Mouse (Mus musculus) liver, embryonic 16.5 days (tissue): ENCODE data around the gene Adk. TPM values are rescaled to one million over a fixed set of nuclear protein-coding genes. Genes with fewer than 3 reads are reported as not detected.
A peak's percentile ranks its signal among the peaks of the same experiment; 100 is the strongest.
"Not testable (repeated sequence)": the region's sequence is repeated elsewhere in the genome, so short reads cannot be mapped to it uniquely, and the experiment has no call there.

Experiments used
- ATAC-seq: fragments of 200-750 bp; cut with Nextera tagmentation; 2 replicates; pipeline ENCODE4 v1.8.0; 2017; ENCODE audit warnings: low read depth, mild to moderate bottlenecking, moderate number of reproducible peaks, moderate library complexity
- H3K27ac ChIP-seq: fragments of 300-500 bp; sonication (generic); 2 replicates; pipeline ENCODE4 v1.5.1; 2014; ENCODE audit warnings: mild to moderate bottlenecking, low read length
- H3K27me3 ChIP-seq: fragments of 300-500 bp; sonication (generic); 2 replicates; pipeline ENCODE4 v1.6.1; 2014; ENCODE audit warnings: low read depth, low read length, mixed read lengths; ENCODE audit not compliant: control insufficient read depth, insufficient read depth
- H3K36me3 ChIP-seq: fragments of 300-500 bp; sonication (generic); 2 replicates; pipeline ENCODE4 v1.6.1; 2014; ENCODE audit warnings: mild to moderate bottlenecking; ENCODE audit not compliant: control insufficient read depth, insufficient read depth
- H3K4me1 ChIP-seq: fragments of 300-500 bp; sonication (generic); 2 replicates; pipeline ENCODE4 v1.6.1; 2014; ENCODE audit warnings: low read depth, low read length, mixed read lengths; ENCODE audit not compliant: control insufficient read depth
- H3K4me2 ChIP-seq: fragments of 300-500 bp; sonication (generic); 2 replicates; pipeline ENCODE4 v1.6.1; 2014; ENCODE audit warnings: low read depth, low read length, mixed read lengths
- H3K4me3 ChIP-seq: fragments of 300-500 bp; sonication (generic); 2 replicates; pipeline ENCODE4 v1.5.1; 2014; ENCODE audit warnings: low read depth, mild to moderate bottlenecking, low read length
- H3K9ac ChIP-seq: fragments of 300-500 bp; sonication (generic); 2 replicates; pipeline ENCODE4 v1.6.1; 2014; ENCODE audit warnings: low read depth, low read length
- H3K9me3 ChIP-seq: fragments of 300-500 bp; sonication (generic); replicated peaks from 2 replicates; pipeline ENCODE4 v1.6.1; 2016; ENCODE audit warnings: low read length; ENCODE audit not compliant: control insufficient read depth
- WGBS: fragments of 180-500 bp; shearing (Covaris S2); extraction: QIAGEN DNeasy Blood & Tissue Kit; methylation state at CpG from one replicate; pipeline ENCODE4 v1.1.7; 2014; ENCODE audit not compliant: insufficient replicate concordance; 5-methylcytosine and 5-hydroxymethylcytosine counted together
- polyA plus RNA-seq: library from polyadenylated mRNA; unstranded; fragments of >200 nt; fragmentation: Nextera tagmentation; extraction: Ambion mirVana; gene quantifications from 2 replicates; pipeline ENCODE4 v1.2.1, GENCODE M21; 2015

The Adk gene
- polyA plus RNA-seq, 1 experiment from 2014 or later, result 224 TPM

- Histone ChIP-seq H3K27ac (peak overlapping the region; percentile 29; the same call in 1 of the 2 replicates), H3K4me3 (no peak overlapping the region), H3K4me2 (no peak overlapping the region), H3K9me3 (no peaks in the 10 kb centered on the region), H3K27me3 (no peaks in the 10 kb centered on the region), H3K9ac (no peak overlapping the region), H3K36me3 (peaks cover under 1% of the 10 kb centered on the region; the same call in 1 of the 2 replicates), H3K4me1 (peaks cover 33% of the 10 kb centered on the region)
- WGBS, result 48% methylated on average over 7 of the region's 7 CpGs
- ATAC-seq, result no peak
Observed at GRCm38 (mm10) chr14:21086827-21087351, 34.5 kb downstream of the Adk start.

GRCm38 (mm10) chr14:21087390-21088060, 35.2 kb downstream of the Adk start:
- no peak overlapping the region for H3K9ac ChIP-seq
- no peaks in the 10 kb centered on the region for H3K27me3 ChIP-seq
- ATAC-seq, result peak; percentile 43; the same call in 1 of the 2 replicates
- no peak overlapping the region; the same call in 1 of the 2 replicates for H3K27ac ChIP-seq
- H3K9me3 ChIP-seq, result no peaks in the 10 kb centered on the region
- no peak overlapping the region for H3K4me2 ChIP-seq
- no peak overlapping the region for H3K4me3 ChIP-seq
- H3K36me3 ChIP-seq, result peaks cover 5% of the 10 kb centered on the region
- WGBS, result 61% methylated on average over 4 of the region's 4 CpGs
- peaks cover 33% of the 10 kb centered on the region for H3K4me1 ChIP-seq

GRCm38 (mm10) chr14:21088731-21089130, 36.4 kb downstream of the Adk start:
- WGBS, result 54% methylated on average over 3 of the region's 3 CpGs
- Histone ChIP-seq H3K27me3 (no peaks in the 10 kb centered on the region), H3K4me1 (peaks cover 33% of the 10 kb centered on the region), H3K27ac (no peak overlapping the region), H3K9ac (no peak overlapping the region), H3K9me3 (no peaks in the 10 kb centered on the region), H3K36me3 (peaks cover 7% of the 10 kb centered on the region), H3K4me2 (no peak overlapping the region), H3K4me3 (no peak overlapping the region)
- ATAC-seq, result no peak

- no peaks in the 10 kb centered on the region for H3K9me3 ChIP-seq
- 29% methylated on average over 3 of the region's 3 CpGs for WGBS
- H3K27me3 ChIP-seq, result no peaks in the 10 kb centered on the region
- no peak overlapping the region for H3K9ac ChIP-seq
- no peak overlapping the region for H3K4me2 ChIP-seq
- peaks cover 7% of the 10 kb centered on the region for H3K36me3 ChIP-seq
- H3K4me3 ChIP-seq, result no peak overlapping the region
- ATAC-seq, result no peak; the same call in 1 of the 2 replicates
- H3K27ac ChIP-seq, result peak overlapping the region; percentile 53; the same call in 1 of the 2 replicates
- H3K4me1 ChIP-seq, result peaks cover 33% of the 10 kb centered on the region
Observed at GRCm38 (mm10) chr14:21090400-21090799, 38.0 kb downstream of the Adk start.

GRCm38 (mm10) chr14:21090930-21091486, 38.6 kb downstream of the Adk start:
- Histone ChIP-seq H3K9me3 (no peaks in the 10 kb centered on the region), H3K4me3 (no peak overlapping the region), H3K27ac (no peak overlapping the region), H3K36me3 (peaks cover 7% of the 10 kb centered on the region), H3K4me2 (no peak overlapping the region), H3K9ac (no peak overlapping the region), H3K4me1 (peaks cover 33% of the 10 kb centered on the region), H3K27me3 (no peaks in the 10 kb centered on the region)
- ATAC-seq, result no peak
- WGBS, result 72% methylated on average over 3 of the region's 3 CpGs

GRCm38 (mm10) chr14:21094161-21094560, 41.8 kb downstream of the Adk start:
- not testable (repeated sequence) for ATAC-seq, H3K9me3 ChIP-seq, H3K9ac ChIP-seq, H3K4me2 ChIP-seq, H3K27me3 ChIP-seq, H3K4me3 ChIP-seq, H3K36me3 ChIP-seq, H3K27ac ChIP-seq
- peaks cover 14% of the 10 kb centered on the region for H3K4me1 ChIP-seq

- H3K9ac ChIP-seq, result no peak overlapping the region
- no peak overlapping the region for H3K4me2 ChIP-seq
- no peaks in the 10 kb centered on the region for H3K27me3 ChIP-seq
- H3K36me3 ChIP-seq, result peaks cover 7% of the 10 kb centered on the region
- no peak for ATAC-seq
- H3K4me3 ChIP-seq, result no peak overlapping the region
- peak overlapping the region; percentile 54; the same call in 1 of the 2 replicates for H3K27ac ChIP-seq
- peaks cover 8% of the 10 kb centered on the region for H3K4me1 ChIP-seq
- no peaks in the 10 kb centered on the region for H3K9me3 ChIP-seq
Observed at GRCm38 (mm10) chr14:21096279-21096678, 43.9 kb downstream of the Adk start.

GRCm38 (mm10) chr14:21096689-21097088, 44.3 kb downstream of the Adk start:
- Histone ChIP-seq H3K4me3 (no peak overlapping the region), H3K9ac (no peak overlapping the region), H3K36me3 (peaks cover 7% of the 10 kb centered on the region), H3K4me1 (peaks cover 11% of the 10 kb centered on the region), H3K27ac (peak overlapping the region; percentile 54; the same call in 1 of the 2 replicates), H3K4me2 (no peak overlapping the region), H3K27me3 (no peaks in the 10 kb centered on the region), H3K9me3 (no peaks in the 10 kb centered on the region)
- WGBS, result 63% methylated on average over 4 of the region's 4 CpGs
- peak; percentile 90 for ATAC-seq

GRCm38 (mm10) chr14:21099371-21099770, 47.0 kb downstream of the Adk start:
- H3K36me3 ChIP-seq, result no peaks in the 10 kb centered on the region; the same call in 1 of the 2 replicates
- H3K27me3 ChIP-seq, result no peaks in the 10 kb centered on the region
- WGBS, result 66% methylated on average over 7 of the region's 7 CpGs
- no peak overlapping the region for H3K4me3 ChIP-seq
- no peak overlapping the region for H3K9ac ChIP-seq
- no peak for ATAC-seq
- no peak overlapping the region for H3K27ac ChIP-seq
- peaks cover 14% of the 10 kb centered on the region for H3K4me1 ChIP-seq
- no peak overlapping the region for H3K4me2 ChIP-seq
- H3K9me3 ChIP-seq, result no peaks in the 10 kb centered on the region
